Mouse (Mus musculus): Measurements from ENCODE around the gene Phlda1. TPM values are rescaled to one million over a fixed set of nuclear protein-coding genes. Genes with fewer than 3 reads are reported as not detected.

Gene Phlda1
- polyA plus RNA-seq, 1 experiment from 2014 or later = 137 TPM

DNA sequence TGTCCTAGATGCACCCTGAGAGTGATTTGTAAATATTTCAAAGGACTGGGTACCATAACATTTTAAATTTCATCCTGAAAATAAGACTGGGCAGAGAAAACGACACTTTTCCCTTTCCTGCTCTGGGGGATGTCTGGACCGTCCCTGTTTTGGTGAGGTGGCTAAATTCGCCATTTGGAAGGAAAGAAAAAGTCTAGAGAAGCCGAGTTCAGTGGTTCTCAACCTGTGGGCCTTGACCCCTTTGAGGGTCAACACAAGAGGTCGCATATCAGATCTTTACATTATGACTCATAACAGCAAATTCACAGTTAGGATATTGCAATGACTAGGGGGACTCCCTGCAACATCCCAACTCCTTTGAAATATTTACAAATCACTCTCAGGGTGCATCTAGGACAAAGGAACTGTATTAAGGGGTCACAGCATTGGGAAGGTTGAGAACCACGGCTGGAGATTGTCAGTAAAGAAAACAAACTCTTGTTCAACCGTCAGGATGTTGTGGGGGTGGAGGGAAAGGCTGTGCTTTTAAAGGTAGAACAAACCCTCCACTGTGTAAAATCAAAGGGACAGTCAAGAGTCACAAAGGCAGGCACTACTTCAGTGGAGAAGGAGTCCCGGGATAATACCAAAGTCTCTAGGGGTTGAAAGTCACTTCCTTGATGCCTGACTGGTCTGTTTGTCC, 3.2 kb downstream of the Phlda1 start:
- Histone ChIP-seq H3K36me3 (ENCODE audit: control insufficient read depth, insufficient read depth, low read length) (peaks cover 6% of the 10 kb centered on the region), H3K4me2 (ENCODE audit: low read depth, low read length) (peak overlapping the region; percentile 89), H3K4me1 (replicated peaks; ENCODE audit: control insufficient read depth, insufficient read depth, low read length) (peaks cover 32% of the 10 kb centered on the region), H3K27ac (ENCODE audit: low read length) (peak overlapping the region; percentile 91), H3K9me3 (ENCODE audit: control insufficient read depth, low read length) (no peaks in the 10 kb centered on the region), H3K4me3 (ENCODE audit: low read length) (peak overlapping the region; percentile 90), H3K9ac (ENCODE audit: low read length) (peak overlapping the region; percentile 96), H3K27me3 (ENCODE audit: control insufficient read depth, insufficient read depth, low read depth, low read length) (no peaks in the 10 kb centered on the region)
- 10% methylated on average over 8 of the region's 8 CpGs for WGBS
- no peak for ATAC-seq (ENCODE audit: low read depth)

- peaks cover 6% of the 10 kb centered on the region for H3K36me3 ChIP-seq (ENCODE audit: control insufficient read depth, insufficient read depth, low read length)
- peak overlapping the region; percentile 89 for H3K4me2 ChIP-seq (ENCODE audit: low read depth, low read length)
- H3K27me3 ChIP-seq (ENCODE audit: control insufficient read depth, insufficient read depth, low read depth, low read length) = no peaks in the 10 kb centered on the region
- WGBS = 34% methylated on average over 7 of the region's 7 CpGs
- peak overlapping the region; percentile 90 for H3K4me3 ChIP-seq (ENCODE audit: low read length)
- H3K4me1 ChIP-seq (replicated peaks; ENCODE audit: control insufficient read depth, insufficient read depth, low read length) = peaks cover 32% of the 10 kb centered on the region
- H3K27ac ChIP-seq (ENCODE audit: low read length) = peak overlapping the region; percentile 91
- ATAC-seq (ENCODE audit: low read depth) = no peak
- peak overlapping the region; percentile 96 for H3K9ac ChIP-seq (ENCODE audit: low read length)
- H3K9me3 ChIP-seq (ENCODE audit: control insufficient read depth, low read length) = no peaks in the 10 kb centered on the region
Observed at GRCm38 (mm10) chr10:111509981-111510380, 3.9 kb downstream of the Phlda1 start.

GRCm38 (mm10) chr10:111510798-111511197, 4.7 kb downstream of the Phlda1 start:
- Histone ChIP-seq H3K4me3 (ENCODE audit: low read length) (no peak overlapping the region), H3K4me1 (replicated peaks; ENCODE audit: control insufficient read depth, insufficient read depth, low read length) (peaks cover 33% of the 10 kb centered on the region), H3K27ac (ENCODE audit: low read length) (peak overlapping the region; percentile 7; the same call in 1 of the 2 replicates), H3K9ac (ENCODE audit: low read length) (no peak overlapping the region), H3K4me2 (ENCODE audit: low read depth, low read length) (no peak overlapping the region), H3K9me3 (ENCODE audit: control insufficient read depth, low read length) (no peaks in the 10 kb centered on the region), H3K27me3 (ENCODE audit: control insufficient read depth, insufficient read depth, low read depth, low read length) (no peaks in the 10 kb centered on the region), H3K36me3 (ENCODE audit: control insufficient read depth, insufficient read depth, low read length) (peaks cover 6% of the 10 kb centered on the region)
- 9% methylated on average over 7 of the region's 7 CpGs for WGBS
- ATAC-seq (ENCODE audit: low read depth) = no peak

GRCm38 (mm10) chr10:111512036-111512568, 6.0 kb downstream of the Phlda1 start:
- 28% methylated on average over 10 of the region's 10 CpGs for WGBS
- Histone ChIP-seq H3K9me3 (ENCODE audit: control insufficient read depth, low read length) (no peaks in the 10 kb centered on the region), H3K27me3 (ENCODE audit: control insufficient read depth, insufficient read depth, low read depth, low read length) (no peaks in the 10 kb centered on the region), H3K27ac (ENCODE audit: low read length) (peak overlapping the region; percentile 81), H3K36me3 (ENCODE audit: control insufficient read depth, insufficient read depth, low read length) (peaks cover 6% of the 10 kb centered on the region), H3K4me1 (replicated peaks; ENCODE audit: control insufficient read depth, insufficient read depth, low read length) (peaks cover 45% of the 10 kb centered on the region), H3K9ac (ENCODE audit: low read length) (0 out of 2 replicates have a peak overlapping the region, but pooled peaks have one; percentile 19), H3K4me3 (ENCODE audit: low read length) (no peak overlapping the region), H3K4me2 (ENCODE audit: low read depth, low read length) (no peak overlapping the region)
- peak; percentile 37 for ATAC-seq (ENCODE audit: low read depth)

GRCm38 (mm10) chr10:111514282-111514885, 8.3 kb downstream of the Phlda1 start:
- ATAC-seq (ENCODE audit: low read depth) = no peak
- Histone ChIP-seq H3K4me1 (replicated peaks; ENCODE audit: control insufficient read depth, insufficient read depth, low read length) (peaks cover 48% of the 10 kb centered on the region), H3K27ac (ENCODE audit: low read length) (no peak overlapping the region), H3K9me3 (ENCODE audit: control insufficient read depth, low read length) (no peaks in the 10 kb centered on the region), H3K4me3 (ENCODE audit: low read length) (no peak overlapping the region), H3K27me3 (ENCODE audit: control insufficient read depth, insufficient read depth, low read depth, low read length) (no peaks in the 10 kb centered on the region), H3K9ac (ENCODE audit: low read length) (no peak overlapping the region), H3K4me2 (ENCODE audit: low read depth, low read length) (no peak overlapping the region), H3K36me3 (ENCODE audit: control insufficient read depth, insufficient read depth, low read length) (0 out of 2 replicates have a peak, but pooled peaks cover 3% of the 10 kb centered on the region)
- 85% methylated on average over 5 of the region's 5 CpGs for WGBS

DNA sequence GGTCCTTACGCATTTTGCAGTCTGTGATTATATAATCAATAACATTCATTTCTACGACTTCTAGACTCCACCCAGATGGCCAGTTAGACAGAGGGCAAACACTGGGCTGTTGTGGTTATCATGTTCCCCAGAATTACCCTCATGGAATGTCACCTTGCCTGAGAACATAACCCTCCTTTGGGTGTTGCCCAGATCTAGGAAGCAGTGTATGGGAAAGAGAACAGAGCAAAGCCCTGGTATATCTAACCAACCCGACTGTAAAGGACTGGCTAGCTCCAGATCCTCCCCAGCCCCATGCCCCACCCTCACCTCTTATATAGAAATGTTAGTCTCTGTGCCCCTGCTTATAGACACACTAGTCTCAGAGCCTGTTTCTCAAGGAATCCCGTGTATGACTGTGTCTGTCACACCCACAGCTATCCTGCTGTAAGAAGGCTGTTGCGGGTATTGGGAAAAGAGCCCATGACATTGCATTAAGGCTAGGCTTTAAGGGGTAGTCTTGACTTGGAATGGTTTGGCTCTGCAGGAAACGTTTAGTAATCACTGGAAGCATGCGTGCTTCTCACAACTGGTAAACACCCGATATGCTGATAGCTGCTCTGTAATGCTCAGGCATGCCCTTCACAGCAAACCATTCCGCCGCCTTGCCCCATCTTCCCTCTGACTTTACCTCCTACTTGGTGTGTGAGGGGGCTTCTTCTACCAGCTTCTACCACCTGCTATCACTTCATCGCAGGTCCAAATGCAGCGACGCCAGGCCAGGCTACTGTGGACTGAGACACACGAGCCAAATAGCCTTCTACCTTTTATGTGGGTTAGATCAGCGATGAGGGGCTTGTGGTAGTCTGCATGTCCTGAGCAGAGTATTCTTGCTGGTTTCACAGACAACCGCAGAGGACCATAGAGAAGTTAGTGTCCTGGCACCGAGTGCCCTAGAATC, 9.3 kb downstream of the Phlda1 start:
- peaks cover 47% of the 10 kb centered on the region for H3K4me1 ChIP-seq (replicated peaks; ENCODE audit: control insufficient read depth, insufficient read depth, low read length)
- H3K9ac ChIP-seq (ENCODE audit: low read length) = no peak overlapping the region
- ATAC-seq (ENCODE audit: low read depth) = no peak
- H3K36me3 ChIP-seq (ENCODE audit: control insufficient read depth, insufficient read depth, low read length) = no peaks in the 10 kb centered on the region
- 68% methylated on average over 17 of the region's 17 CpGs for WGBS
- no peaks in the 10 kb centered on the region for H3K27me3 ChIP-seq (ENCODE audit: control insufficient read depth, insufficient read depth, low read depth, low read length)
- H3K4me2 ChIP-seq (ENCODE audit: low read depth, low read length) = peak overlapping the region; percentile 32
- peak overlapping the region; percentile 36 for H3K27ac ChIP-seq (ENCODE audit: low read length)
- no peak overlapping the region for H3K4me3 ChIP-seq (ENCODE audit: low read length)
- no peaks in the 10 kb centered on the region for H3K9me3 ChIP-seq (ENCODE audit: control insufficient read depth, low read length)

- peaks cover 45% of the 10 kb centered on the region for H3K4me1 ChIP-seq (replicated peaks; ENCODE audit: control insufficient read depth, insufficient read depth, low read length)
- ATAC-seq (ENCODE audit: low read depth) = peak; percentile 66
- no peaks in the 10 kb centered on the region for H3K9me3 ChIP-seq (ENCODE audit: control insufficient read depth, low read length)
- no peaks in the 10 kb centered on the region for H3K36me3 ChIP-seq (ENCODE audit: control insufficient read depth, insufficient read depth, low read length)
- no peaks in the 10 kb centered on the region for H3K27me3 ChIP-seq (ENCODE audit: control insufficient read depth, insufficient read depth, low read depth, low read length)
- peak overlapping the region; percentile 32 for H3K4me2 ChIP-seq (ENCODE audit: low read depth, low read length)
- 9% methylated on average over 13 of the region's 13 CpGs for WGBS
- peak overlapping the region; percentile 41 for H3K27ac ChIP-seq (ENCODE audit: low read length)
- peak overlapping the region; percentile 33; the same call in 1 of the 2 replicates for H3K9ac ChIP-seq (ENCODE audit: low read length)
- no peak overlapping the region for H3K4me3 ChIP-seq (ENCODE audit: low read length)
Observed at GRCm38 (mm10) chr10:111516172-111516588, 10.1 kb downstream of the Phlda1 start.

- WGBS = 64% methylated on average over 8 of the region's 8 CpGs
- no peaks in the 10 kb centered on the region for H3K9me3 ChIP-seq (ENCODE audit: control insufficient read depth, low read length)
- no peaks in the 10 kb centered on the region for H3K27me3 ChIP-seq (ENCODE audit: control insufficient read depth, insufficient read depth, low read depth, low read length)
- peak overlapping the region; percentile 5; the same call in 1 of the 2 replicates for H3K9ac ChIP-seq (ENCODE audit: low read length)
- no peak for ATAC-seq (ENCODE audit: low read depth)
- peaks cover 44% of the 10 kb centered on the region for H3K4me1 ChIP-seq (replicated peaks; ENCODE audit: control insufficient read depth, insufficient read depth, low read length)
- peak overlapping the region; percentile 41; the same call in 1 of the 2 replicates for H3K27ac ChIP-seq (ENCODE audit: low read length)
- H3K36me3 ChIP-seq (ENCODE audit: control insufficient read depth, insufficient read depth, low read length) = no peaks in the 10 kb centered on the region
- H3K4me3 ChIP-seq (ENCODE audit: low read length) = no peak overlapping the region
- H3K4me2 ChIP-seq (ENCODE audit: low read depth, low read length) = no peak overlapping the region
Observed at GRCm38 (mm10) chr10:111516804-111517436, 10.8 kb downstream of the Phlda1 start.
